Mouse (Mus musculus) forebrain, embryonic 13.5 days (tissue): ENCODE measurements at regions not wholly inside any gene's neighbourhood (a gene's known extent, or its start where the extent isn't known, plus 50 kb on each side); places are given as distances from the start of the nearest gene placed in this dataset.

Experiments used
- ATAC-seq: fragments of 200-750 bp; cut with Nextera tagmentation; 2 replicates; pipeline ENCODE4 v1.8.0; 2017
- H3K27ac ChIP-seq: fragments of 300-500 bp; sonication (generic); 2 replicates; pipeline ENCODE4 v1.5.1; 2015; ENCODE audit warnings: inconsistent platforms, mild to moderate bottlenecking, moderate library complexity
- H3K27me3 ChIP-seq: fragments of 300-500 bp; sonication (generic); 2 replicates; pipeline ENCODE4 v1.6.1; 2015; ENCODE audit warnings: mild to moderate bottlenecking, inconsistent platforms
- H3K36me3 ChIP-seq: fragments of 300-500 bp; sonication (generic); 2 replicates; pipeline ENCODE4 v1.6.1; 2015; ENCODE audit warnings: mild to moderate bottlenecking, inconsistent platforms; ENCODE audit not compliant: poor library complexity, severe bottlenecking
- H3K4me1 ChIP-seq: fragments of 300-500 bp; sonication (generic); 2 replicates; pipeline ENCODE4 v1.6.1; 2015; ENCODE audit warnings: inconsistent platforms
- H3K4me2 ChIP-seq: fragments of 300-500 bp; sonication (generic); 2 replicates; pipeline ENCODE4 v1.6.1; 2015; ENCODE audit warnings: inconsistent platforms, mild to moderate bottlenecking, moderate library complexity
- H3K4me3 ChIP-seq: fragments of 300-500 bp; sonication (generic); 2 replicates; pipeline ENCODE4 v1.5.1; 2015; ENCODE audit warnings: mild to moderate bottlenecking, inconsistent platforms
- H3K9ac ChIP-seq: fragments of 300-500 bp; sonication (generic); 2 replicates; pipeline ENCODE4 v1.6.1; 2015; ENCODE audit warnings: mild to moderate bottlenecking, inconsistent platforms
- H3K9me3 ChIP-seq: fragments of 300-500 bp; sonication (generic); replicated peaks from 2 replicates; pipeline ENCODE4 v1.6.1; 2016; ENCODE audit warnings: inconsistent platforms
- WGBS: fragments of 180-500 bp; shearing (Covaris S2); methylation state at CpG from one replicate; pipeline ENCODE4 v1.1.7; 2015; 5-methylcytosine and 5-hydroxymethylcytosine counted together

DNA sequence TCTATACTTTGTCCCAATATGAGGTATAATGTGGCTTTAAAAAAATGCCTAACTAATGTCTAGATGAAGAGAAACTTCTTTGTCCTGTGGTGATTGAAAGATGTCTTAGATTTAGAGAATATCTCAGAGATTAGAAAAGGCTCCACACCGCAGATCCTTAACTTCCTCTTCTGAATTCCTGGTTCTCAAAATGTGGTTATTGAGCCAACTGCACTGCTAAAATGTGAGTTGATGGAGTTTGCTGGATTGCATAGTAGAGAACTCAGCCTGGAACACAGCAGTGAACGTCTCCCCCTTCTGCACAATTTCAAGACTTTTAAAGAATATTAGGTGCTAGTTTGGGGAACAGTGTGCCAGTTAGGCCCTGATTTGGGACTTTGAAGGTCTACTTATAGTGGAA lies 312.7 kb upstream of the Cd180 start:
- no peaks in the 10 kb centered on the region for H3K27me3 ChIP-seq
- H3K9me3 ChIP-seq, result no peaks in the 10 kb centered on the region
- no peak overlapping the region for H3K9ac ChIP-seq
- ATAC-seq, result no peak
- no peaks in the 10 kb centered on the region for H3K36me3 ChIP-seq
- no peak overlapping the region for H3K27ac ChIP-seq
- no peaks in the 10 kb centered on the region for H3K4me1 ChIP-seq
- no peak overlapping the region for H3K4me2 ChIP-seq
- no peak overlapping the region for H3K4me3 ChIP-seq
- 93% methylated on average over 2 of the region's 2 CpGs for WGBS

DNA sequence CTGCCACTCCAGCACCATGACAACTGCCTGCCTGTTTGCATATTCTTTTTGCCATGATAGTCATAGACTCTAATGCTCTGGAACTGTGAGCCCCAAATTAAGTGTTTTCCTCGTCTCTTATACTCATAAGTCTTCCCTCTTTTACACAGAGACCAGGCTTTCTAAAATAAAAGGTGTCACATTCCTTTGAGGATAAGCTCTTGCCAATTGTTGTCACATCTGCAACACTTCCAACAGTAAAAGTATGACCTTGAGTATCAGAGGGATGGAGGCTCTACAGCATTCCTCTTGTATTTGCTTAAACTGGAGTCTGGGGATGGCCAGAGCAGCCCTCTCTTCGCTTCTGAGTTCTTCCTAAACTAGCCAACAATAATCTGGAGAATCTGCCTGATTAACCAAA lies 301.4 kb upstream of the Cd180 start:
- H3K36me3 ChIP-seq, result no peaks in the 10 kb centered on the region
- no peak overlapping the region for H3K27ac ChIP-seq
- H3K9me3 ChIP-seq, result no peaks in the 10 kb centered on the region
- no peak for ATAC-seq
- H3K4me2 ChIP-seq, result no peak overlapping the region
- no peaks in the 10 kb centered on the region for H3K27me3 ChIP-seq
- peaks cover 11% of the 10 kb centered on the region for H3K4me1 ChIP-seq
- 74% methylated on average over 2 of the region's 2 CpGs for WGBS
- no peak overlapping the region for H3K4me3 ChIP-seq
- no peak overlapping the region for H3K9ac ChIP-seq

DNA sequence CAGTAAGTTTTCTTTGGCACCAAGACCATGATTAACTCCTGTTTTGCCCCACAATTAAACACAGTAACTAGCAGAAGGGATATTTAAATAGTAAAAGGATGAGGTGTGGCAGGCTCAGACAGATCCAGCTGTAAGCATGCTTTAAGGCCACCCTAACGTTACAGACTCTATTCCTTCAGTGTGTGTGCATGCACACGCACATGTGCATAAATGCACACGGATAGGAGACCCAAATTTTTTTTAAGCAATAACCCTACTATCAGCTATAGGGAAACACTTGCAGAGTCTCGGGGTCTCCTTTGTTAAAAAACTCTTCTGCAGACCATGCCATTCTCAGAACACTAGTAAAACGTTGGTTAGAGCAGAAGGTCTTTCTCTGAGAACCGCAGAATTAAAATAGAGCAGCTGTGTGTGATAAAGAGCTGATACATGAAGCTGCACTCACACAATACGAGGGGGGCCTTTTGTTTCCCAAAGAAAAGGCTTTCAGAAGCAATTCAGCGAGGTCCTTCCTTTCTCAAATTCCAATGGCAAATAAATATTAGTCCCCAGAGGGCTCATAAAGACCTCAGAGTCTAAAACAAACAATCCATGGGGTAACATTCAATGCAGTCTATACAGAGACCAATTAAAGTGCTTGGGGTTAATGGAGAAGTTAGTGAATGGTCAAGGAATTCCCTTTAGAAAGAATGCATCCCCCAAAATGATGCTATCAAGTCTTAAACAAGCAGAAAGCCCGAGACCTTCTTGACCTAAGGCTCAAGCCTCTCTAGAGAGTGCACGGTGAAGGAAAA lies 300.3 kb upstream of the Cd180 start:
- Histone ChIP-seq H3K36me3 (no peaks in the 10 kb centered on the region), H3K27ac (no peak overlapping the region), H3K4me3 (no peak overlapping the region), H3K4me1 (peaks cover 11% of the 10 kb centered on the region), H3K9ac (no peak overlapping the region), H3K9me3 (no peaks in the 10 kb centered on the region), H3K4me2 (no peak overlapping the region), H3K27me3 (no peaks in the 10 kb centered on the region)
- 8% methylated on average over 10 of the region's 10 CpGs for whole genome bisulfite sequencing
- ATAC-seq, result no peak

DNA sequence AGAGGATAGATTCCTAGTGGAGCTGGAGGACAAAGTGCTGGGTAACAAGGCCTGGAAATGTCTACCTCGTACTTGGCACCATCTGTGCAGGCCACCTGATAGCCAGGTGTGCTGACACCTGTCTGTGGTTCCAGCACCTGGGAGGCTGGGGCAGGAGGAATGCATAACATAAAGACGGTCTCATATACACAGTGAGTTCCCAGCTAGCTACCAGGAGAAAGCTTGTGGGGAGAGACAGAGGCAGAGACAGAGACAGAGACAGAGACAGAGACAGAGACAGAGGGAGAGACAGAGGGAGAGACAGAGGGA lies 299.7 kb upstream of the Cd180 start:
- Histone ChIP-seq H3K9me3 (no peaks in the 10 kb centered on the region), H3K4me3 (no peak overlapping the region), H3K4me1 (peaks cover 11% of the 10 kb centered on the region), H3K9ac (no peak overlapping the region), H3K4me2 (no peak overlapping the region), H3K27me3 (no peaks in the 10 kb centered on the region), H3K36me3 (no peaks in the 10 kb centered on the region), H3K27ac (no peak overlapping the region)
- WGBS, result 41% methylated on average over 2 of the region's 2 CpGs
- no peak for ATAC-seq

GRCm38 (mm10) chr13:102394057-102394456 lies 299.3 kb upstream of the Cd180 start:
- 96% methylated on average over 3 of the region's 3 CpGs for WGBS
- no peaks in the 10 kb centered on the region for H3K36me3 ChIP-seq
- H3K27me3 ChIP-seq, result no peaks in the 10 kb centered on the region
- no peak overlapping the region for H3K4me2 ChIP-seq
- H3K27ac ChIP-seq, result no peak overlapping the region
- no peaks in the 10 kb centered on the region for H3K9me3 ChIP-seq
- no peak overlapping the region for H3K4me3 ChIP-seq
- H3K9ac ChIP-seq, result no peak overlapping the region
- H3K4me1 ChIP-seq, result peaks cover 11% of the 10 kb centered on the region
- no peak for ATAC-seq

DNA sequence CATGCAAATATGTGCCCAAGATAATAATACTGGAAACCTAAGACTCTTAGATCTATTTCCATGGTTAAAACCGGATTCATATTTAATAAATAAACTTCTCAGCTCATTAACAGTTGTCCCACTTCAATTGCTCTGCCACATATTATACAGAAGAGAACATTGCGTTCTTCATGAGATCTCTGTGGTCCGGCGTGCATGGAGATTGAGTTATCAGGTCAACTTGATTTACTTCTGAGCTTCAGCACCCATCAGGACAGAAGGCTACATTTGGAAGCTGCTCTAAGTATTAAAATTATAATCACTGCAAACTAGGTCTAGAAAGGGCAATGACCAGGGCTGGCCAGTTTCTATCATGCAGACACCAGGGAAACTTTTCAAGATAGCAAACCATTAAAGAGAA lies 295.9 kb upstream of the Cd180 start:
- H3K4me1 ChIP-seq, result peaks cover 11% of the 10 kb centered on the region
- WGBS, result 95% methylated on average over 4 of the region's 4 CpGs
- no peak overlapping the region for H3K27ac ChIP-seq
- no peaks in the 10 kb centered on the region for H3K9me3 ChIP-seq
- no peak overlapping the region for H3K4me3 ChIP-seq
- no peak overlapping the region for H3K4me2 ChIP-seq
- no peak for ATAC-seq
- no peak overlapping the region for H3K9ac ChIP-seq
- no peaks in the 10 kb centered on the region for H3K36me3 ChIP-seq
- H3K27me3 ChIP-seq, result no peaks in the 10 kb centered on the region

DNA sequence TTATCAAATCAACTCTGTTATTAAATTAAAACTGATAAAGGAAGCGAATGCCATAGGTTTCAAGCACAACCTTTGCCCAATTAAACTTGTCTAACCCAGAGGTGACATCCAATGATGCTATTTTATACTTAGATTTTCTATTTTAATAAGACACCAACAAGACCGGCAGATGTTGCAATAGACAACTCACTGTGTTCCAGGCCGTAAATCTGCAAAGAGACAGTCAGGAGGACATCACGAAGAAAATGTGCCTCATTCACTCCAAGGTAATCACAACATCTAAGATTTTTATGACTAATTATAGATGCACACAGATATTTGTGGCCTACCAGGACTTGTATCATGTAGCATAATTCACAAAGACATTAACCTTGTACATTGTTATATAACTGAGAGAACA lies 281.5 kb upstream of the Cd180 start:
- ATAC-seq, result no peak
- Histone ChIP-seq H3K4me3 (no peak overlapping the region), H3K4me2 (no peak overlapping the region), H3K27me3 (no peaks in the 10 kb centered on the region), H3K27ac (no peak overlapping the region), H3K4me1 (no peaks in the 10 kb centered on the region), H3K9ac (no peak overlapping the region), H3K9me3 (no peaks in the 10 kb centered on the region), H3K36me3 (no peaks in the 10 kb centered on the region)
- WGBS, result 93% methylated on average over 4 of the region's 4 CpGs

DNA sequence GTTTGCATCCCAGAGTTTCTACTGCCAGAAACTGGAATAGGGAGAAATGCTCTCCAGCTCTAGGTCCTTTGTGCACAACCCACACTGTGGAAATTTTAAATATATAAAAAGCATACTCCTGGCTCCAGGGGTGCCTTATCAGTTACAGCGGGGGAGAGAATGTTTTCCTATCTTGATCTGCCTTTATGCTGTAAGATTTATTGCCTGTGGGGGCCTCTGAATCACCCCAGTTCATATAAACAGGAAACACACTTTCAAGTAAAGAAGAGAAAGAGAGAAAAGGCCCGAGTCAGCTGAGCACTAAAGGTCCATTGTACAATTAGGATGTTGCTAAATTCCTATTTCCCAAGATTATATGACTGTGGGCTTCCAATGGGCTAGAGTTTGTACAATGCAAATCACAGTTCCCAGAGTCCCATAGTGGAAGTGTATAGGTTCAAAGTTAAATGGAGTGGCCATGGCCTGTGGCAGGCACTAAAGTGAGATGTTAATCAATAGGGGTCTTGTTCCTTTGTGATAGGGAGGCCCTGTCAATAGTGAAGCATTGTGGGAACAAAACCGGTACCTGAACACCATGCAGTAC lies 258.9 kb upstream of the Cd180 start:
- Histone ChIP-seq H3K4me3 (no peak overlapping the region), H3K27ac (no peak overlapping the region), H3K27me3 (no peaks in the 10 kb centered on the region), H3K36me3 (no peaks in the 10 kb centered on the region), H3K9me3 (no peaks in the 10 kb centered on the region), H3K9ac (no peak overlapping the region), H3K4me1 (no peaks in the 10 kb centered on the region), H3K4me2 (no peak overlapping the region)
- ATAC-seq, result no peak
- 78% methylated on average over 3 of the region's 3 CpGs for WGBS

- no peaks in the 10 kb centered on the region for H3K9me3 ChIP-seq
- no peaks in the 10 kb centered on the region for H3K36me3 ChIP-seq
- H3K4me2 ChIP-seq, result no peak overlapping the region
- H3K9ac ChIP-seq, result no peak overlapping the region
- WGBS, result 84% methylated on average over 2 of the region's 2 CpGs
- no peak overlapping the region for H3K27ac ChIP-seq
- no peaks in the 10 kb centered on the region for H3K27me3 ChIP-seq
- ATAC-seq, result no peak
- H3K4me1 ChIP-seq, result no peaks in the 10 kb centered on the region
- no peak overlapping the region for H3K4me3 ChIP-seq
Measured at GRCm38 (mm10) chr13:102442676-102443075, 250.7 kb upstream of the Cd180 start.

- WGBS, result 94% methylated on average over 5 of the region's 5 CpGs
- H3K4me3 ChIP-seq, result no peak overlapping the region
- no peaks in the 10 kb centered on the region for H3K9me3 ChIP-seq
- H3K9ac ChIP-seq, result no peak overlapping the region
- H3K27me3 ChIP-seq, result no peaks in the 10 kb centered on the region
- H3K36me3 ChIP-seq, result no peaks in the 10 kb centered on the region
- no peak for ATAC-seq
- H3K4me2 ChIP-seq, result no peak overlapping the region
- no peak overlapping the region for H3K27ac ChIP-seq
- H3K4me1 ChIP-seq, result peaks cover 8% of the 10 kb centered on the region
Measured at GRCm38 (mm10) chr13:102447310-102447709, 246.0 kb upstream of the Cd180 start.

DNA sequence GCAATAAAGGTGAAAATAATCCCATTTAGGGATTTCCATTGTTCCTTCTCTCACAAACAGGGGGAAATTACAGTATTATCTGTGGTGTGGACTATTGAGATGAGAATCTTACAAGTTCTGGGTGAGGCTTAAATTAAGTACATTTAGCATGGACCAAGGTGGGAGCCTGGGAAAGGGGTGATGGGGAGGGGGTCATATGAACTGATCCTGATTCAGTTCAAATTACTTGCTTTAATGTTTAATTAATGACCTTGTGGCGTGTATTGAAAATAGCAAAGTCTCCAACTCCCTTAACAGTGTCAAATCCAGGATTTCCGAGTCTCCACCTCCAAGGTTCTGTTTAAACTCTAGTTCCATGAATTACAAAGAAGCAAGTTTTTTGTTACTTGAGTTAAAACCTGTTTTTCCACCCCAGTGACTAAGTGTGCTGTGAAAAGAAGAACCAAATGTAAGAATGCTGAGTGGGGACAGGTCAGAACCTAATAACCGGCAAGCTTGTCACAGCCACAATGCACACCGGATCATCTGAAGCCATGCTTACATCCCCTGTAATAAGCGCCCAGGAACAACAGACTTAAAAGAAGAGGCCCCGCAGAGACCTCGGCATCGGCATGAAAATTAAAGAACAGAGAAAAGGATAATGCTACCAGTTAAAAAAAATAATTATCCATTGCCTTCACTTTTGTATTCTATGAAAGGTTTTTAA lies 243.8 kb upstream of the Cd180 start:
- no peak overlapping the region for H3K4me3 ChIP-seq
- no peaks in the 10 kb centered on the region for H3K36me3 ChIP-seq
- no peak overlapping the region for H3K9ac ChIP-seq
- H3K27ac ChIP-seq, result no peak overlapping the region
- H3K4me1 ChIP-seq, result peaks cover 8% of the 10 kb centered on the region
- H3K4me2 ChIP-seq, result 0 out of 2 replicates have a peak overlapping the region, but pooled peaks have one; percentile 2
- H3K27me3 ChIP-seq, result no peaks in the 10 kb centered on the region
- WGBS, result 3% methylated on average over 8 of the region's 8 CpGs
- no peaks in the 10 kb centered on the region for H3K9me3 ChIP-seq
- ATAC-seq, result no peak

DNA sequence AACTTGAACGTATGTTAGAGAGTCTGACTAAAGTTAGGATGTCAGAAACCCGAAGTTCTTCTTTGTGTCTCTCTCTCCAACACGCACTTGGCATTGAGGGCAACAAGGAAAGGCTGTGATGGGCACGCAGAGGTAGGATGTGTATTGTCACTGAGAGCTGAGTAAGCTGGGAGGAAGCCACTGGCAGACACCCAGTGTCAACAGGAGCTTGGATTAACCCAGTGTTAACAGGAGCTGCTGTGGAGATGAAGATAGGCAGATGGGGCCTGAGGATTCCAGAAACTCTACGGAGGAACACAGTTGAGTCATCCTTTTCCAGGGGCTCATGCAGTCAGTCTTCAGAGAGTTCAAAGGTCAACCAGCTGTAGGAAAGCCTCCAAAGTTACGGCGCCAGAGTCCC lies 242.2 kb upstream of the Cd180 start:
- peaks cover 8% of the 10 kb centered on the region for H3K4me1 ChIP-seq
- WGBS, result 83% methylated on average over 7 of the region's 7 CpGs
- ATAC-seq, result no peak
- H3K9me3 ChIP-seq, result no peaks in the 10 kb centered on the region
- H3K4me2 ChIP-seq, result no peak overlapping the region
- H3K36me3 ChIP-seq, result no peaks in the 10 kb centered on the region
- no peak overlapping the region for H3K4me3 ChIP-seq
- no peak overlapping the region for H3K27ac ChIP-seq
- H3K27me3 ChIP-seq, result no peaks in the 10 kb centered on the region
- H3K9ac ChIP-seq, result no peak overlapping the region
